Mouse (Mus musculus): Measurements from ENCODE around the gene Pigw. TPM values are rescaled to one million over a fixed set of nuclear protein-coding genes. Genes with fewer than 3 reads are reported as not detected.

The Pigw gene
- total and polyA plus RNA-seq, 3 experiments = 2.7 to 3.5 TPM; not detected in 1

DNA sequence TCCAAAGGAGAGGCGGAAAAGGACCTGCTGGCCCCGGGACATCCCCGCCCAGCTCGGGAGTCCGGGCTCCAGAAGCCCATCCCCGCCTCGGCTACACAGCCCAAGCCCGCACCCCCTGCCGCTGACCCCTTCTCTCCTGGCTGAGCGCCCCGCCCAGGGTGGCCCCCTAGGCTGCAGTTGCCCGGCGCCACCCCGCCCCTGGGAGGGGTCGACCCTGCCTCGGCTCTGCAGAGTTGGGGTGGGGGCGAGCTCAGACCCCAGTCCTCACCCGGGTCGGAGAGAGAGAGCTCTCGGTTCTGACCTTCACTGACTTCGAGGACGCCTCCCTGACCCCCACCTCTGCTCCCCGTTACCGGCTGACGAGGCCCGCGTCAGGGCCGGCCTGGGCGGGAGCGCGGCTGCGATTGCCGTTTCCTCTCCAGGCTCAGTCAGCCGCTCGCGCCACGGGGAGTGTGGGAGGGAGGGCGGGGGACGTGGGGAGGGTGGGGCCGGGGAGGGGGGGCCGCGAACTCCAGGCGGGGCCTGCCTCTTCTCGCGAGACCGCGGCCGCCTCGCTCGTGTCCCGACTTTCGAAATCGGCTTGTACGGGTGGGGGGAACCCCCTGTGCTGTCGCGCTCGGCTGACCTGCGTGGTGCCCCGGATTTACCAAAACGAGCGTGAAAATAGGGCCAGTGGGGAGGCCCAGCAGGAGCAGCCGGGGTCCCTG, 9.6 kb downstream of the Pigw start, which contains the start of gene Ggnbp2:
Gene Ggnbp2 (minus strand): TSS at position 481 of the 707 bp plus-strand sequence.
- H3K27ac ChIP-seq (ENCODE audit: control insufficient read depth, low read depth, low read length) = peak within 1 kb of the TSS; percentile 100
- peak within 1 kb of the TSS; percentile 100 for H3K9ac ChIP-seq (ENCODE audit: control insufficient read depth, low read depth, low read length, poor library complexity, severe bottlenecking)
- H3K4me1 ChIP-seq (ENCODE audit: control insufficient read depth in 1 of 2, insufficient read depth in 2 of 2, low read length in 2 of 2) = peaks cover 14 to 38% of the 10 kb centered on the region in 2 experiments
- peaks cover 16 to 44% of the 10 kb centered on the region in 2 experiments for H3K36me3 ChIP-seq (ENCODE audit: control insufficient read depth in 1 of 2, insufficient read depth in 2 of 2, low read length in 2 of 2)
- TF ChIP-seq ZKSCAN1 (IDR thresholded peaks at IDR 0.05; ENCODE audit: low read depth, low read length) (no peak), EP300 (IDR thresholded peaks at IDR 0.05; ENCODE audit: low read depth in 1 of 2, low read length in 2 of 2) (peak in 1 of 2 experiments; percentile 28; a peak in 1 of 4 replicates), ELF1 (IDR thresholded peaks at IDR 0.05; ENCODE audit: low read depth, low read length) (peak; percentile 46), POLR2AphosphoS2 (IDR thresholded peaks at IDR 0.05; ENCODE audit: low read length) (peak; percentile 97), NRF1 (IDR thresholded peaks at IDR 0.05; ENCODE audit: insufficient read depth, low read depth, low read length, poor library complexity, severe bottlenecking) (peak; percentile 20; the same call in 1 of the 2 replicates), MAZ (IDR thresholded peaks at IDR 0.05; ENCODE audit: low read depth, low read length) (peak; percentile 99), MYB (IDR thresholded peaks at IDR 0.05; ENCODE audit: low read depth, low read length) (no peak), USF1 (IDR thresholded peaks at IDR 0.05; ENCODE audit: low read depth, low read length) (no peak), UBTF (IDR thresholded peaks at IDR 0.05; ENCODE audit: borderline replicate concordance, insufficient read depth, low read depth, low read length) (0 out of 2 replicates have a peak, but pooled peaks have one; percentile 20), E2F4 (IDR thresholded peaks at IDR 0.05; ENCODE audit: borderline replicate concordance, low read depth, low read length) (0 out of 2 replicates have a peak, but pooled peaks have one; percentile 69), MXI1 (IDR thresholded peaks at IDR 0.05; ENCODE audit: low read depth, low read length) (peak; percentile 90), POLR2AphosphoS5 (IDR thresholded peaks at IDR 0.05; ENCODE audit: borderline replicate concordance, low read depth, low read length) (no peak), ZMIZ1 (IDR thresholded peaks at IDR 0.05; ENCODE audit: low read depth, low read length) (peak; percentile 95), MAFK (IDR thresholded peaks at IDR 0.05; ENCODE audit: borderline replicate concordance, low read depth, low read length) (no peak), ZNF384 (IDR thresholded peaks at IDR 0.05; ENCODE audit: low read depth, low read length) (0 out of 2 replicates have a peak, but pooled peaks have one; percentile 21), SMC3 (IDR thresholded peaks at IDR 0.05; ENCODE audit: low read depth, low read length) (no peak), CTCF (IDR thresholded peaks at IDR 0.05 in 2 of 3, conservative IDR thresholded peaks at IDR 0.05 in 1 of 3; ENCODE audit: control insufficient read depth in 1 of 3, insufficient read depth in 1 of 3, low read depth in 2 of 3, low read length in 3 of 3, poor library complexity in 1 of 3, severe bottlenecking in 1 of 3) (0 out of 6 replicates have a peak, but pooled peaks of 1 of the 3 experiments have one; percentile 9), MYC (IDR thresholded peaks at IDR 0.05; ENCODE audit: low read depth, low read length) (0 out of 2 replicates have a peak, but pooled peaks have one; percentile 7), HCFC1 (IDR thresholded peaks at IDR 0.05; ENCODE audit: low read depth, low read length) (peak; percentile 74), TAL1 (IDR thresholded peaks at IDR 0.05; ENCODE audit: low read length) (no peak), MAX (IDR thresholded peaks at IDR 0.05; ENCODE audit: low read length) (peak; percentile 65), POLR2A (IDR thresholded peaks at IDR 0.05; ENCODE audit: control insufficient read depth in 1 of 2, insufficient read depth in 1 of 2, low read depth in 1 of 2, low read length in 2 of 2, poor library complexity in 1 of 2) (peak; percentile 91 to 93), SIN3A (IDR thresholded peaks at IDR 0.05; ENCODE audit: low read length) (peak; percentile 63), MEF2A (IDR thresholded peaks at IDR 0.05; ENCODE audit: extremely low read depth, insufficient replicate concordance, low read depth, low read length, poor library complexity, severe bottlenecking) (peak; percentile 50; the same call in 1 of the 2 replicates), NELFE (IDR thresholded peaks at IDR 0.05; ENCODE audit: low read depth, low read length) (peak; percentile 94), CHD2 (IDR thresholded peaks at IDR 0.05; ENCODE audit: low read length) (peak; percentile 92), ZC3H11A (IDR thresholded peaks at IDR 0.05; ENCODE audit: low read depth, low read length) (no peak)
- no peaks in the 10 kb centered on the region for H3K27me3 ChIP-seq (ENCODE audit: control insufficient read depth in 1 of 2, insufficient read depth in 2 of 2, low read length in 2 of 2)
- no peaks in the 10 kb centered on the region for H3K9me3 ChIP-seq (replicated peaks; ENCODE audit: insufficient read depth, low read length)
- peaks cover 44% of the 10 kb centered on the region for H3K79me2 ChIP-seq (ENCODE audit: control insufficient read depth, insufficient read depth, low read length, poor library complexity)
- H3K4me3 ChIP-seq (ENCODE audit: control insufficient read depth in 1 of 2, insufficient read depth in 1 of 2, low read depth in 2 of 2, low read length in 2 of 2) = peak within 1 kb of the TSS; percentile 97 to 98
- DNase-seq (ENCODE audit: low read depth, low spot score) = peak; percentile 96
